Mouse (Mus musculus) kidney, postnatal 0 days (tissue): ENCODE measurements around the gene Bmp5. TPM values are rescaled to one million over a fixed set of nuclear protein-coding genes. Genes with fewer than 3 reads are reported as not detected.

Experiments
- ATAC-seq: fragments of 200-750 bp; cut with Nextera tagmentation; replicated peaks from 2 replicates; pipeline ENCODE4 v1.8.0; 2017; ENCODE audit warnings: low read depth, moderate number of reproducible peaks, moderate TSS enrichment, moderate library complexity; ENCODE audit not compliant: low FRiP score
- DNase-seq: peaks from one replicate; pipeline ENCODE4 v3.0.0-alpha.2; 2016; ENCODE audit warnings: low spot score
- H3K27ac ChIP-seq: fragments of 300-500 bp; sonication (generic); 2 replicates; pipeline ENCODE4 v1.5.1; 2014; ENCODE audit warnings: mild to moderate bottlenecking
- H3K27me3 ChIP-seq: fragments of 300-500 bp; sonication (generic); 2 replicates; pipeline ENCODE4 v1.6.1; 2014; ENCODE audit warnings: low read length, mixed read lengths; ENCODE audit not compliant: insufficient read depth
- H3K36me3 ChIP-seq: fragments of 300-500 bp; sonication (generic); 2 replicates; pipeline ENCODE4 v1.6.1; 2014; ENCODE audit warnings: low read length, mixed read lengths; ENCODE audit not compliant: insufficient read depth
- H3K4me1 ChIP-seq: fragments of 300-500 bp; sonication (generic); replicated peaks from 2 replicates; pipeline ENCODE4 v1.6.1; 2014; ENCODE audit warnings: antibody characterized with exemption, low read length, mixed read lengths; ENCODE audit not compliant: insufficient read depth
- H3K4me2 ChIP-seq: fragments of 300-500 bp; sonication (generic); 2 replicates; pipeline ENCODE4 v1.6.1; 2014; ENCODE audit warnings: mild to moderate bottlenecking, low read length, moderate library complexity, mixed read lengths
- H3K4me3 ChIP-seq: fragments of 300-500 bp; sonication (generic); replicated peaks from 2 replicates; pipeline ENCODE4 v1.5.1; 2014; ENCODE audit warnings: low read depth, low read length
- H3K9ac ChIP-seq: fragments of 300-500 bp; sonication (generic); 2 replicates; pipeline ENCODE4 v1.6.1; 2014; ENCODE audit warnings: low read depth, low read length
- H3K9me3 ChIP-seq: fragments of 300-500 bp; sonication (generic); replicated peaks from 2 replicates; pipeline ENCODE4 v1.6.1; 2016; ENCODE audit warnings: low read length, inconsistent platforms, mixed read lengths
- CTCF ChIP-seq: IDR thresholded peaks from 2 replicates; pipeline ENCODE4 v1.5.1; 2016; ENCODE audit warnings: antibody characterized with exemption, low read depth, mild to moderate bottlenecking, moderate library complexity
- WGBS: fragments of 180-500 bp; shearing (Covaris S2); extraction: QIAGEN DNeasy Blood & Tissue Kit; methylation state at CpG from one replicate; pipeline ENCODE4 v1.1.7; 2014; 5-methylcytosine and 5-hydroxymethylcytosine counted together
- polyA plus RNA-seq: library from polyadenylated mRNA; unstranded; fragments of >200 nt; fragmentation: Nextera tagmentation; extraction: Ambion mirVana; gene quantifications from 2 replicates; pipeline ENCODE4 v1.2.1, GENCODE M21; 2015

Bmp5 gene
- polyA plus RNA-seq, 1 experiment from 2014 or later, result 0.39 TPM

- WGBS, result 78% methylated on average over 9 of the region's 9 CpGs
- no peak overlapping the region for H3K9ac ChIP-seq
- H3K36me3 ChIP-seq, result no peaks in the 10 kb centered on the region
- H3K4me3 ChIP-seq, result no peak overlapping the region
- no peaks in the 10 kb centered on the region for H3K4me1 ChIP-seq
- DNase-seq, result no peak
- H3K27me3 ChIP-seq, result no peaks in the 10 kb centered on the region
- no peak overlapping the region for H3K4me2 ChIP-seq
- ATAC-seq, result no peak
- H3K27ac ChIP-seq, result no peak overlapping the region
- TF ChIP-seq CTCF, result no peak
- H3K9me3 ChIP-seq, result no peaks in the 10 kb centered on the region
Measured at GRCm38 (mm10) chr9:75832468-75832867, 57.3 kb downstream of the Bmp5 start.

GRCm38 (mm10) chr9:75833189-75833732 is 58.1 kb downstream of the Bmp5 start:
- Histone ChIP-seq H3K27me3 (no peaks in the 10 kb centered on the region), H3K9me3 (no peaks in the 10 kb centered on the region), H3K4me3 (no peak overlapping the region), H3K36me3 (no peaks in the 10 kb centered on the region), H3K27ac (no peak overlapping the region), H3K4me1 (no peaks in the 10 kb centered on the region), H3K9ac (no peak overlapping the region), H3K4me2 (no peak overlapping the region)
- no peak for ATAC-seq
- TF ChIP-seq CTCF, result no peak
- peak; percentile 54 for DNase-seq
- WGBS, result 60% methylated on average over 5 of the region's 5 CpGs

- DNase-seq (no peak), ATAC-seq (no peak)
- H3K4me1 ChIP-seq, result no peaks in the 10 kb centered on the region
- H3K27me3 ChIP-seq, result no peaks in the 10 kb centered on the region
- 74% methylated on average over 3 of the region's 3 CpGs for WGBS
- no peaks in the 10 kb centered on the region for H3K9me3 ChIP-seq
- H3K36me3 ChIP-seq, result no peaks in the 10 kb centered on the region
- H3K4me3 ChIP-seq, result no peak overlapping the region
- TF ChIP-seq CTCF, result no peak
- no peak overlapping the region for H3K4me2 ChIP-seq
- no peak overlapping the region for H3K27ac ChIP-seq
- H3K9ac ChIP-seq, result no peak overlapping the region
Measured at GRCm38 (mm10) chr9:75839450-75839849, 64.3 kb downstream of the Bmp5 start.

- Histone ChIP-seq H3K9me3 (no peaks in the 10 kb centered on the region), H3K9ac (no peak overlapping the region), H3K4me1 (no peaks in the 10 kb centered on the region), H3K27me3 (no peaks in the 10 kb centered on the region), H3K36me3 (no peaks in the 10 kb centered on the region), H3K27ac (no peak overlapping the region), H3K4me3 (no peak overlapping the region), H3K4me2 (no peak overlapping the region)
- no peak for TF ChIP-seq CTCF
- 76% methylated on average over 6 of the region's 6 CpGs for WGBS
- ATAC-seq (no peak), DNase-seq (no peak)
Measured at GRCm38 (mm10) chr9:75840841-75841240, 65.7 kb downstream of the Bmp5 start.

- H3K27me3 ChIP-seq, result no peaks in the 10 kb centered on the region
- H3K4me2 ChIP-seq, result no peak overlapping the region
- H3K4me1 ChIP-seq, result no peaks in the 10 kb centered on the region
- no peaks in the 10 kb centered on the region for H3K9me3 ChIP-seq
- no peak for TF ChIP-seq CTCF
- ATAC-seq (peak; percentile 66; the same call in 1 of the 2 replicates), DNase-seq (no peak)
- no peak overlapping the region for H3K4me3 ChIP-seq
- no peaks in the 10 kb centered on the region for H3K36me3 ChIP-seq
- no peak overlapping the region for H3K9ac ChIP-seq
- no peak overlapping the region for H3K27ac ChIP-seq
Measured at GRCm38 (mm10) chr9:75846010-75846409, 70.8 kb downstream of the Bmp5 start.

- no peak for TF ChIP-seq CTCF
- 82% methylated on average over 5 of the region's 5 CpGs for WGBS
- no peak overlapping the region for H3K27ac ChIP-seq
Measured at GRCm38 (mm10) chr9:75850670-75851228, 75.6 kb downstream of the Bmp5 start.

GRCm38 (mm10) chr9:75858161-75858560 is 83.0 kb downstream of the Bmp5 start:
- no peak overlapping the region for H3K4me2 ChIP-seq
- WGBS, result 85% methylated on average over 3 of the region's 3 CpGs
- no peak for DNase-seq
- no peak for TF ChIP-seq CTCF
- no peaks in the 10 kb centered on the region for H3K27me3 ChIP-seq
- H3K27ac ChIP-seq, result no peak overlapping the region
- H3K36me3 ChIP-seq, result no peaks in the 10 kb centered on the region
- H3K4me3 ChIP-seq, result no peak overlapping the region
- H3K9ac ChIP-seq, result no peak overlapping the region
- H3K4me1 ChIP-seq, result no peaks in the 10 kb centered on the region
- H3K9me3 ChIP-seq, result no peaks in the 10 kb centered on the region
- no peak for ATAC-seq

More at GRCm38 (mm10) chr9:75850670-75851228, 75.6 kb downstream of the Bmp5 start:
- DNase-seq (no peak), ATAC-seq (no peak)
- no peaks in the 10 kb centered on the region for H3K9me3 ChIP-seq
- no peaks in the 10 kb centered on the region for H3K27me3 ChIP-seq
- no peak overlapping the region for H3K4me3 ChIP-seq
- H3K4me2 ChIP-seq, result no peak overlapping the region
- H3K4me1 ChIP-seq, result no peaks in the 10 kb centered on the region
- H3K36me3 ChIP-seq, result no peaks in the 10 kb centered on the region
- no peak overlapping the region for H3K9ac ChIP-seq
